Mouse (Mus musculus) thymus, adult 2 months (tissue): Measurements from ENCODE around the gene Tex29.

ENCODE experiments used
- CTCF ChIP-seq: fragments of 200-500 bp; IDR thresholded peaks from 2 replicates; pipeline ENCODE4 v1.5.1; 2012; ENCODE audit warnings: mild to moderate bottlenecking, control low read depth, low read length, moderate library complexity, borderline replicate concordance; ENCODE audit not compliant: control insufficient read depth, poor library complexity, insufficient read depth; ENCODE audit errors: extremely low read depth
- POLR2A ChIP-seq: fragments of 200-500 bp; IDR thresholded peaks from 2 replicates; pipeline ENCODE4 v1.6.1; 2012; ENCODE audit warnings: mild to moderate bottlenecking, low read length, control low read depth, moderate library complexity; ENCODE audit not compliant: control insufficient read depth, poor library complexity, insufficient read depth; ENCODE audit errors: extremely low read depth

- TF ChIP-seq CTCF = no peak
- no peak for TF ChIP-seq POLR2A
Measured at GRCm38 (mm10) chr8:11810426-11810825, 29.8 kb upstream of the Tex29 start.
